Mouse (Mus musculus) embryonic facial prominence, embryonic 14.5 days (tissue): Measurements from ENCODE around the gene Csnk2a1. TPM values are rescaled to one million over a fixed set of nuclear protein-coding genes. Genes with fewer than 3 reads are reported as not detected.
"Not testable (repeated sequence)": the region's sequence is repeated elsewhere in the genome, so short reads cannot be mapped to it uniquely, and the experiment has no call there.

ENCODE experiments used
- ATAC-seq: fragments of 200-750 bp; cut with Nextera tagmentation; 2 replicates; pipeline ENCODE4 v1.8.0; 2017; ENCODE audit warnings: low read depth, moderate number of reproducible peaks, moderate TSS enrichment
- DNase-seq: peaks from one replicate; pipeline ENCODE4 v3.0.0-alpha.2; 2015; ENCODE audit warnings: low spot score
- H3K27ac ChIP-seq: fragments of 300-500 bp; sonication (generic); replicated peaks from 2 replicates; pipeline ENCODE4 v1.5.1; 2014; ENCODE audit warnings: low read depth, mild to moderate bottlenecking, low read length, moderate library complexity
- H3K27me3 ChIP-seq: fragments of 300-500 bp; sonication (generic); replicated peaks from 2 replicates; pipeline ENCODE4 v1.6.1; 2014; ENCODE audit warnings: low read length; ENCODE audit not compliant: control insufficient read depth, insufficient read depth
- H3K36me3 ChIP-seq: fragments of 300-500 bp; sonication (generic); 2 replicates; pipeline ENCODE4 v1.6.1; 2014; ENCODE audit warnings: low read length, mixed read lengths; ENCODE audit not compliant: control insufficient read depth, insufficient read depth
- H3K4me1 ChIP-seq: fragments of 300-500 bp; sonication (generic); 2 replicates; pipeline ENCODE4 v1.6.1; 2014; ENCODE audit warnings: antibody characterized with exemption, low read length; ENCODE audit not compliant: control insufficient read depth, insufficient read depth
- H3K4me2 ChIP-seq: fragments of 300-500 bp; sonication (generic); 2 replicates; pipeline ENCODE4 v1.6.1; 2014; ENCODE audit warnings: low read depth, mild to moderate bottlenecking, low read length, moderate library complexity, mixed read lengths
- H3K4me3 ChIP-seq: fragments of 300-500 bp; sonication (generic); 2 replicates; pipeline ENCODE4 v1.5.1; 2014; ENCODE audit warnings: low read depth, mild to moderate bottlenecking, low read length
- H3K9ac ChIP-seq: fragments of 300-500 bp; sonication (generic); 2 replicates; pipeline ENCODE4 v1.6.1; 2014; ENCODE audit warnings: low read depth, mild to moderate bottlenecking, low read length, moderate library complexity, mixed read lengths
- H3K9me3 ChIP-seq: fragments of 300-500 bp; sonication (generic); 2 replicates; pipeline ENCODE4 v1.6.1; 2016; ENCODE audit warnings: low read length; ENCODE audit not compliant: control insufficient read depth
- WGBS: fragments of 180-500 bp; shearing (Covaris S2); extraction: QIAGEN DNeasy Blood & Tissue Kit; methylation state at CpG from one replicate; pipeline ENCODE4 v1.1.7; 2014; 5-methylcytosine and 5-hydroxymethylcytosine counted together
- polyA plus RNA-seq: library from polyadenylated mRNA; unstranded; fragments of >200 nt; fragmentation: Nextera tagmentation; extraction: Ambion mirVana; gene quantifications from 2 replicates; pipeline ENCODE4 v1.2.1, GENCODE M21; 2014

The Csnk2a1 gene
- polyA plus RNA-seq, 1 experiment from 2014 or later, result 86.4 TPM

DNA sequence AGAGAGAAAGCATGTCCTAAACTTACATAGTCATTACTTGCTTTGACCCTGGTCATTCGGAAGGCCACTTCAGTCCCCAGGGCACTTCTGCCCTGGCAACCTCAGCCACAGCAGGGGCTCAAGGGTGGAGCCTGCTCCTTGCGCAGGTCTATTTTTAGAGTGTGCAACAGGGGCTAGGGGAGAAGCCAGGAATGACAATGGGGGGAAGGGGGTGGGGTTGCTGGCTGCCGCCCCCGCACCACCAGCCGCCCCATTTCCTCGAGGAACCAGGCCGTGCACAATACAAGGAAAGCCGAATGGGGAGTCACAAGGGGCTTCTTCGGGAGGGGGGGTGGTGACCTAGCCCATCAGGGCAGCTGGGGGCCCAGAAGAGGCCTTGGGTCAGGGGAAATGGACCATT, 37.0 kb upstream of the Csnk2a1 start:
- DNase-seq, result no peak
- Histone ChIP-seq H3K9me3 (no peaks in the 10 kb centered on the region), H3K27me3 (no peaks in the 10 kb centered on the region), H3K4me3 (no peak overlapping the region), H3K9ac (no peak overlapping the region), H3K4me2 (no peak overlapping the region), H3K27ac (no peak overlapping the region), H3K36me3 (no peaks in the 10 kb centered on the region), H3K4me1 (no peaks in the 10 kb centered on the region)
- no peak for ATAC-seq
- 46% methylated on average over 9 of the region's 9 CpGs for WGBS

DNA sequence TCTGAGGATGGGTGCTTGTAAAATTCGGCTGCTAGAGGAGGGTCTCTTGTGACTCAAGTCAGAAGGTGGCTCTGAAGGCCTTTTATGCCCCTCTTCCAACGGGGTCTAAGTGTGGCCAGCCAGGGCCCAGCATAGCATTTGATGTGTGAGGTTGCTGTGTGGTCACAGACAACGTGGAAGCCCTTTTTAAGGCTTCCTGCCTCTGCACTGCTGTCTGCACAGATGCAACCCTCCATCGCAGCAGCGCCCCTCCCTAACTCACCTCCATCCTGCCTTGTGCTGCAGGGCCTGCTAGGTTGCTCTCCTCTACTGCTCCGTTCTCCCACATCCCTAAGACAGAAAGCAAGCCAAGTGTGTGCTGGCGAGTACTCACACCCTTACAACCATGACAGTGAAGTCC, 36.5 kb upstream of the Csnk2a1 start:
- no peak overlapping the region for H3K4me2 ChIP-seq
- DNase-seq (no peak), ATAC-seq (no peak)
- H3K27ac ChIP-seq, result no peak overlapping the region
- WGBS, result 64% methylated on average over 7 of the region's 7 CpGs
- no peaks in the 10 kb centered on the region for H3K9me3 ChIP-seq
- H3K27me3 ChIP-seq, result no peaks in the 10 kb centered on the region
- H3K4me3 ChIP-seq, result no peak overlapping the region
- H3K9ac ChIP-seq, result 0 out of 2 replicates have a peak overlapping the region, but pooled peaks have one; percentile 30
- no peaks in the 10 kb centered on the region for H3K4me1 ChIP-seq
- H3K36me3 ChIP-seq, result no peaks in the 10 kb centered on the region

DNA sequence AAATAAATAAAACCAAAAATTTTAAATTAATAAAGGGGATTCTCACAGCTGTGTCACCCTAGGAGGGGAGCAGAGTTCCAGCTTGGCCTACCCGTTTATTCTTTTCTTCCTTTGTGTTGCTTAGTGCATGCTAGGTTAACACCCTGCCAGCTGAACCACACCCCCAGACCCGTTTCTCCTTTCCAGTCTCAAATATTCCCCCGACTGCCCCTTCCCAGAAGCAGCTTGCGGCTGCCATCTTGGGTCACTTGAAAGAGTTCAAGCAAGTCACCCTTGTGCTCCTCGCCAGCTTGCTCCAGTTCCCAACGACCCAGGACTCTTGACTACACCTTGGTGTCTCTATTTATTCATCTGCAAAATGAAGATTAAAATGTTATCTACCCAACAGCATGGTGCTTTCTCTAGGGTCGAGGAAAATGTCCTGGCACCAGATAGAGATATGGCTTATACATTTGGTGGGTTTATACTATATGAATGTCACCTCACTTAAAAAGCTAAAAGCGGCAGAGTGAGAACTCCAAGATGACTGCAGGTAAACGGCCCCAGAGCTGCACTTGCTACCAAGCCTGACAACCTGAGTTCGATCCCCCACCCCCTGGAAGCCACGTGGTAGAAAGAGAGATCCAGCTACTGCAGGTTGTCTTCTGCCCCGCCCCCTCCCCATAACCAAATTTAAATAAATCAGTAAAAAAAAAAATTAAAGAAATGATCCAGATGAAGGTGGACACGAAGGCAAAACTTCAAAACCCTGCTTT, 33.9 kb upstream of the Csnk2a1 start:
- no peaks in the 10 kb centered on the region for H3K4me1 ChIP-seq
- H3K4me3 ChIP-seq, result no peak overlapping the region
- H3K27me3 ChIP-seq, result no peaks in the 10 kb centered on the region
- H3K9me3 ChIP-seq, result no peaks in the 10 kb centered on the region
- no peak overlapping the region for H3K4me2 ChIP-seq
- no peak overlapping the region for H3K27ac ChIP-seq
- H3K9ac ChIP-seq, result no peak overlapping the region
- no peak for ATAC-seq
- no peaks in the 10 kb centered on the region for H3K36me3 ChIP-seq
- WGBS, result 70% methylated on average over 13 of the region's 13 CpGs
- DNase-seq, result no peak

DNA sequence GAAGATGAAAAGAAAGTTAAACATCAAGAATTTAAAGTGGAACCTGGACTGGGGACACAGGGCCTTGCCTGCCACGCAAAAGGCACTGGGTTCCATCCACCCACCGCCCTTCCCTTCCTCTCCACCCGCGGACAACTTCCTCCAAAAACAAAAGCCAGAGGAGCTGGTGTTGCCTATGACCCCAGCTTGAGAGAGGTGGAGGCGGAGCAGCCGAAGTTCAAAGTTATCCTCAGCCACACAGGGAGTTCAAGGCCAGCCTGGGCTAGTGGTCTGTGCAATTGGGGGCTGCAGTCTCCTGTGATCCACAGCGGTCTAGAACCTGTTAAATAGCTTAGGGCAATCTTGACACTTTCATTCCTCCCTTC, 33.3 kb upstream of the Csnk2a1 start:
- H3K4me2 ChIP-seq, result no peak overlapping the region
- 80% methylated on average over 7 of the region's 7 CpGs for WGBS
- no peak overlapping the region for H3K9ac ChIP-seq
- H3K27me3 ChIP-seq, result no peaks in the 10 kb centered on the region
- ATAC-seq, result no peak
- no peak overlapping the region for H3K27ac ChIP-seq
- no peaks in the 10 kb centered on the region for H3K36me3 ChIP-seq
- DNase-seq, result no peak
- no peaks in the 10 kb centered on the region for H3K4me1 ChIP-seq
- H3K9me3 ChIP-seq, result no peaks in the 10 kb centered on the region
- no peak overlapping the region for H3K4me3 ChIP-seq

DNA sequence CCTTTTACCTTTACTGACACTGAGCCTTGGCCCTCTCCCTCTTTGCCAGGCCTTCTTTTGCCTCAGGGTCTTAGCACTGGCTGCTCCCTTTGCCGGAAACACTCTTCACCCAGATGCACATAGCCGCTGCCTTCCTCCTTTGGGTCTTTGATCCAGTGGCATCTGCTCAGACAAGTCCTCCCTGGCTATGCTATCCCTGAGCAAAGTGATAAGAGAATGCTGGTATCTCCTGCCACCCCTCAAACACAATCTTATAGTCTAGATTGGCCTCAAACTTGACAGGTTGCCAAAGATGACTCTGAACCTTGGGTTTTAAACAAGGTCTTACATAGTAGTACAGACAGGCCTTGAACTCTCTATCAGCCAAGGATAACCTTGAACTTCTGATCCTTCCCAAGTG, 32.1 kb upstream of the Csnk2a1 start:
- no peaks in the 10 kb centered on the region for H3K4me1 ChIP-seq
- H3K4me3 ChIP-seq, result no peak overlapping the region
- DNase-seq (no peak), ATAC-seq (no peak)
- H3K27ac ChIP-seq, result no peak overlapping the region
- no peak overlapping the region for H3K4me2 ChIP-seq
- H3K27me3 ChIP-seq, result no peaks in the 10 kb centered on the region
- no peaks in the 10 kb centered on the region for H3K36me3 ChIP-seq
- H3K9ac ChIP-seq, result no peak overlapping the region
- H3K9me3 ChIP-seq, result no peaks in the 10 kb centered on the region
- 72% methylated on average over 2 of the region's 2 CpGs for WGBS

DNA sequence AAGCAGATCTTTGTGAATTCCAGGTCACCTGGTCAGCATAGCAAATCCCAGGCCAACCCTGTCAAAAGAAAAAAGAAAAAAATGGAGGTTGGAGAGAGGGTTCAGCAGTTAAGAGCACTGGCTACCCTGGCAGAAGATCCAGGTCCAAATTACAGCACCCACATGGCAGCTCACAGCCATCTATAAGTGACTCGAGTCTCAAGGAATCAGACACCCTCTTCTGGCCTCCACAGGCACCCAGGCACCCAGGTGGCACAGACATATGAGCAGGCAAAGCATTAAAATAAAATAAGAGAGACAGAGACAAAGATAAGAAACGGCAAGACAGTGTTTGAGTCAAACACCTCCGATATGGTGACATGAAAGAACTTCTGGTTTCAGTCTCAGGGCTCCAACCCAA, 29.7 kb upstream of the Csnk2a1 start:
- no peaks in the 10 kb centered on the region for H3K4me1 ChIP-seq
- H3K27ac ChIP-seq, result no peak overlapping the region
- ATAC-seq (no peak), DNase-seq (no peak)
- H3K9me3 ChIP-seq, result no peaks in the 10 kb centered on the region
- no peaks in the 10 kb centered on the region for H3K36me3 ChIP-seq
- H3K27me3 ChIP-seq, result no peaks in the 10 kb centered on the region
- H3K4me2 ChIP-seq, result no peak overlapping the region
- H3K9ac ChIP-seq, result no peak overlapping the region
- no peak overlapping the region for H3K4me3 ChIP-seq
- 36% methylated on average over 3 of the region's 3 CpGs for WGBS

DNA sequence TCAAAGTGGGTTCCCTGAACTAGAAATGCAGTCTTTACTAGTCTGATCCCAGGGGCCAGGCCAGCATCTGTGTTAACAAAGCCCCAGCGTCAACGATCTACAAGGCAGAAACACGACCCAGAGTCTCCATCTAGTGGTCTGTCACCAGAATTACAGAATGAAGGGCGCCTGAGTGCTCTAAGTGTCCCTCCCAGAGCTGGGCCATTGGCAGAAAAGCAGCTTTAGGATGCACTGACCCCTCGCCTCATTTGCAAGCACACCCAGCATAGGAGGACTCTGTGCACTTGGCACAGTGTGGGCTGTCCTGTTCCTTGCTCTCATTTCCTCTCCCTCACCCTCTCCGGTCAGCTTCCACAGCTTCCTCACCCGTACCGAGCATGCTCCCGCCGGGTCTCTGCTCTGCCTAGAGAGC, 29.3 kb upstream of the Csnk2a1 start:
- Histone ChIP-seq H3K9me3 (no peaks in the 10 kb centered on the region), H3K9ac (no peak overlapping the region), H3K4me2 (no peak overlapping the region), H3K36me3 (no peaks in the 10 kb centered on the region), H3K4me1 (no peaks in the 10 kb centered on the region), H3K27ac (no peak overlapping the region), H3K27me3 (no peaks in the 10 kb centered on the region), H3K4me3 (no peak overlapping the region)
- DNase-seq (peak; percentile 91), ATAC-seq (peak; percentile 79)
- 47% methylated on average over 10 of the region's 10 CpGs for WGBS

DNA sequence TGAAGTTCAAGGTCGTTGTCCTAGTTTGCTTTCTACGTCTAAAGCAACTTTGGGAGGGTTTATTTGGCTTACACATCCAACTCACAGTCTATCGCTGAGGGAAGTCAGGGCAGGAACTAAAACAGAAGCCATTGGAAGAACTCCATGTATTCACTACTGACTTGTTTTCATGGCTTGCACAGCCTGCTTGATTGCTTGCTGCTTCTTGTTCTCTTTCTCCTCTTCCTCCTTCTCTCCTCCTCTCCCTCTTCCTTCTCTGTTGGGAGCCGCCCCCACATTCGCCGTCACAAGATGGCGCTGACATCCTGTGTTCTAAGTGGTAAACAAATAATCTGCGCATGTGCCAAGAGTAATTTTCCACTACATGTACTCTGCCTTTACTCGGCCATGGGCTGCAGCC, 20.5 kb upstream of the Csnk2a1 start:
- H3K9me3 ChIP-seq, ATAC-seq, H3K4me1 ChIP-seq, H3K27me3 ChIP-seq, DNase-seq, H3K9ac ChIP-seq, H3K4me3 ChIP-seq, H3K36me3 ChIP-seq, H3K27ac ChIP-seq, H3K4me2 ChIP-seq: not testable (repeated sequence)
- WGBS, result 89% methylated on average over 7 of the region's 9 CpGs

DNA sequence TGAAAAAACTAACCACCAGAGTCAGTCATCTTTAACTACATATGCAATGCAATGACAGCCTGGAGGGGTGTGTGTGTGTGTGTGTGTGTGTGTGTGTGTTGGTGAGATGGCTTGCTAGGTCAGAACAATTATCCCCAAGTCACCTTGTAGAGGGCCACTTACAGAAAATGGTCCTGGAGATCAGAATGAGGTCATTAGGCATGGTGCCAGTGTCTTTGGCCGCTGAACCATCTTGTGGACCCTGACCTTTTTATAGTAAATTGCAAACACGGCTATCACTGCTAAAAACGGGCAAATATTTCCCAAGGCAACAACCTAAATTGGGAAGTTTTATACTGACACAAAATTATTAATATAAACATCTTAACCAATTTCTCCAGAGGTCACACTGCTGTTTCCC, 14.8 kb upstream of the Csnk2a1 start:
- ATAC-seq, result no peak
- no peak overlapping the region for H3K4me2 ChIP-seq
- no peaks in the 10 kb centered on the region for H3K36me3 ChIP-seq
- H3K27me3 ChIP-seq, result no peaks in the 10 kb centered on the region
- no peak for DNase-seq
- H3K9me3 ChIP-seq, result no peaks in the 10 kb centered on the region
- H3K4me3 ChIP-seq, result no peak overlapping the region
- no peaks in the 10 kb centered on the region for H3K4me1 ChIP-seq
- no peak overlapping the region for H3K27ac ChIP-seq
- WGBS, result 85% methylated on average over 3 of the region's 3 CpGs
- no peak overlapping the region for H3K9ac ChIP-seq
